Mouse (Mus musculus) heart, postnatal 4 days (tissue): ENCODE measurements around the gene Togaram2. TPM values are rescaled to one million over a fixed set of nuclear protein-coding genes. Genes with fewer than 3 reads are reported as not detected.
"Not testable (repeated sequence)": the region's sequence is repeated elsewhere in the genome, so short reads cannot be mapped to it uniquely, and the experiment has no call there.

Source experiments
- DNase-seq: peaks from one replicate; pipeline ENCODE4 v3.0.0; 2021
- total RNA-seq, 2 experiments: library from RNA; stranded (reverse); gene quantifications; 2 replicates each; pipeline ENCODE4 v1.2.3; 2021

The Togaram2 gene
- total RNA-seq, 2 experiments from 2014 or later = 2.0 to 2.6 TPM

DNA sequence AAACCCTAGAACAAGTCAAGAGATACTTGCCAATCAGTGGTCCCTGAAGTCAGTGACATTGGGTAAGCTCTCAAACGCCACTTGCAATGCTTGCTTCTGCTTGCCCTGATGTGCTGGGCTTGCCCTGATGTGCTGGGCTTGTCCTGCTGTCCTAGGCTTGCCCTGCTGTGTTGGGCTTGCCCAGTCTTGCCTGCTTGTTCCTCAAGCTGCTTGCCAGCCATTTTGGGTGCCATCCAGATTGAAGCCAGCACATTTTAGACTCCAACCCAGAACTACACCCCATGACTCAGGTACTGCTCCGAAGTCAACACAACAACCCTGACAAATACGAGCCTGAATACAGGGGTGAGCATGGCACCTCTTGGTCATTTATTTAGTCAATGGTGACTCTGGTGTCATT is 69.1 kb downstream of the Togaram2 start:
- no peak for DNase-seq

DNA sequence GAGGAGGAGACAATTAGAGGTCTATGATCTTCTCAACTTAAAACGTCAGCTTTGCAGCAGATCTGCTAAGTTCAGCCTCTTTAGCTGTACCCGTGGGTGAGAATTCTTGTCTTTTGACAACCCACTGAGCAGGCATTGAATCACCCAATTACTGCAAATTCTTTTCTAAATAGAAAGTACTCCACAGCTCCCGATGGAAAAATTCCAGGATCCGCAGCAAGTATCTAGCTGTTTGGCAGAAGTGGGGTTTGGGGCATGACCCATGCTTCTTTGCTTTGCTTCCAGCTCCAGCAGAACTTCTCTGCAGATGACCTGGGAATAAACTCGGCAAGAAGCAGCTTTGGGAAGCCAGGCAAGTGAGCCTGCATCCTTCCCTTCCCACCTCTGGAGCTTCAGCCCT is 69.9 kb downstream of the Togaram2 start:
- DNase-seq = no peak

DNA sequence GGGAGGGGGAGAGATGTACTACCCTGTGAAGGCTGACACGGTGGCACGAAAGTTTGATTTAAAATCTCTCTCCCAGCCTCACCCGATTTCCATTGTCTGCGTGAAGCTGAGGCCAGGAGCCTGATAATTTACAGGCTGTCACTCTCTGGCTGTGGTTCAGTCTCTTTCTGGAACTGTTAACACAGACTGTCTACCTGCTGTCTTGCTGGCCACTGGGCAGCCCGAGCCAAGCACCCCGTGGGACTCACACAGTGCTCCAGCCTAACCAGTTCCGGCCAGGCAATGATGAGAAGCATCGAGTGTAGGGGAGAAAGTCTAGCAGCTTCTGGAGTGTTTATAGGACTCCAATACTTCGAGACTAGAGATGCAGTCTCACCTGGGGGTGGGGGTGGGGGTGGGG is 73.1 kb downstream of the Togaram2 start:
- no peak for DNase-seq

DNA sequence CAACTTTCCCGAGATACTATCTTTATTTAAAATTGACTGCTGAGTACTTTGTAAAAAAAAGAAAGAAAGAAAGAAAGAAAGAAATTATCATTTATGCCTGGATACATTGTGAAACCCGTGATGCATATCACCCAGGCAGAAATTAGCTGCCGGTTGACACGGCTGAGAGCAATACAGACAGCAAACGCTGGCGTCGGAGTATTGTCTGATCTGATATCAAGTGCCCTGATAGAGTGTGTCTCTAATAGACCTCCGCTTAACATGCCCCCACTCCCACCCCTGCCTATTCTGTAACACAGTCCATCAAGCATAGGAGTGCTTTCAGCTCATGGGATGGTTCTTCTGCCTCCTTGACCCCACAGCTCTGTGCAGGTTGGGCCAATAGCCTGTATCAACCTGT is 74.5 kb downstream of the Togaram2 start:
- no peak for DNase-seq

DNA sequence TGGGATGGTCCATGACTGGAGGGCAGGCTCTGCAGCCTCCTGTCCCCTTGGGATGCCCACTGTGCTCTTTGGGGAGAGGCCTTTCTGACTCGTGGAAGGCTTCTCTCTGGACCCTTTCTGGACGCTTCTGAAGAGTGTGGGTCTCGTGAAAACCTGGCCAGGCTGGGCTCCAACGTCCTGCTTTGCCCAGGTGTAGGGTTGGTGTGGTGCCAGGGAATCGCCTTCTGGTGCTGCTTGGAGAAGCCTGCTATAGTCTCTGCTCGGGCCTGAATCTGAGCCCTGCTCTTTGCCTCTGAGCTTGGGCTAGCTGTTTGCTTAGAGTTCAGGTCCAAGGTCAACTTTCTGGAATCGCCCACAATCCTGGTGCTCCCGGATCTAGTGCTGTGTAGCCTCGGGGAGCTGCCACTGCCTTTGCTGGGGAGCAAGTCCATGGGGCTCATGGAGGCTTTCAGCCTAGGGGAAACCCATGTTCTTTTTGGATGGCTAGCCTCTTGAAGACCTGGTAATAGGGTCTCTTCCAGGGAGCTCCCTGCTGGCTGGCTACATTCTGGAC is 76.6 kb downstream of the Togaram2 start:
- DNase-seq = no peak

DNA sequence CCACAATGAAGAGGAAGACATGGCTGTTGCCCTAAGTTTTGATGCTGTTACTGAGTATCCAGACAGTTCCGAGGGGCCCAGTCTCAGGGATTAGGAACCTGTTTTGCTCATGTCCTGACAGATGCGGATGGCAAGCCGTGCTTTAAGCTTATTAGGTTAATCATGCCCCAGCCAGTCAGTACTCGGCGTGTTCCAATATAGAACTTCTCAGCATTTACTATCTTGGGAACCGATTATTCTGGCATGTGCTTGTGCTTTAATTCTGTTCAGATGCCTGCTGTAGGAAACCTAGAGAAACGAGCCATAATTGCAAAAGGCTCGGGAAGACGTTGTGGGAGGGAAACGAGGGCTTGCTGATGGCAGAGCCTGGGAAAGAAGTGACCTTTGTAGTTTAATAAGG is 79.8 kb downstream of the Togaram2 start, which contains the start of gene Pcare:
Gene Pcare (minus strand): TSS at position 64 of the 400 bp plus-strand sequence.
- DNase-seq = no peak

DNA sequence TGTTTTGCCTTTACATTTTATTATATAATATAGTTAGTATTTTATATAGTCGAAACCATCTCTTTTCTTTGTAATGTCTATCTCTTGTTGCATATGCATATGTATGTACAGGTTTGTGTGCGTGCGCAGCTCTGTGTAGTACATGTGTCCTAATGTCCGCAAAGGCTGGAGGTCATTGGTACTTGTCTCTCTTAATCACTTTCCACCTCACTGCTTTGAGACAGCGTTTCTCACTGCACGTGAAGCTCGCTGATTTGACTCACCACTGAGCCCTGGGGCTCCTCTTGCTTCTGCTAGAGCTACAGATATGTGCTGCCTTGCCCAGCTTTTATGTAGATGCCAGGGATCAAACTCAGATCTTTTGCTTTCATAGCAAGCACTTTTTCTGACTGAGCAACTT is 87.5 kb downstream of the Togaram2 start:
- no peak for DNase-seq

DNA sequence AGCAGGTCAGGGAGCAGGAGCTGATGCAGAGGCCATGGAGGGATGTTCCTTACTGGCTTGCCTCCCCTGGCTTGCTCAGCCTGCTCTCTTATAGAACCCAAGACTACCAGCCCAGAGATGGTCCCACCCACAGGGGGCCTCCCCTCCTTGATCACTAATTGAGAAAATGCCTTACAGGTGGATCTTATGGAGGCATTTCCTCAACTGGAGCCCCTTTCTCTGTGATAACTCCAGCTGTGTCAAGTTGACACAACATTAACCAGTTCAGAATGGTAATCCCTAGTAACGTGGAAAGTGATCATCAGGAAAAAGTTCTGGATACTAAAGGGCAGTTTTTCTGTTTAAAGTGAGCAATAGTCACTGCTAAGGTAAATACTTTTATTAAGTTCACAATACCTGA is 95.1 kb downstream of the Togaram2 start, which contains the start of gene Clip4:
Gene Clip4 (plus strand): TSS at position 301 of the 400 bp plus-strand sequence.
- DNase-seq = not testable (repeated sequence)

DNA sequence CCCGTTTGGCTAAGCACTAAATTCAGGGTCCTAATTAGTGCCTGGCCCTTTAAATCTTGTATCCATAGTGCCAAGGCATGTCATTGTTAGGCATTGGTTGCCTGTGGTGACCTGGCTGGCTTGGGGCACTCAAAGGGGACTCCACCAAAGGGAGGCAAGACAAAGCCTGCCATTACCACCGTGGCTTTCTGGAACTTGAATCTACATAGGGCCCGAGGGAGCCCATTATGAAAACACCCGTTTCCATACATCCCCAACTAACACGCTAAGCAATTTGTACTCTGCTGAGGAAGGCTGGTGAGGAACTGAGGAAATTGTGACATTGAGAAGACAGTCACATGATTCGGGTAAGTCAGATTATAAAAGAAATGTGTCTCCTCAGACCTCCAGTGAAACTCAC is 96.5 kb downstream of the Togaram2 start:
- no peak for DNase-seq

DNA sequence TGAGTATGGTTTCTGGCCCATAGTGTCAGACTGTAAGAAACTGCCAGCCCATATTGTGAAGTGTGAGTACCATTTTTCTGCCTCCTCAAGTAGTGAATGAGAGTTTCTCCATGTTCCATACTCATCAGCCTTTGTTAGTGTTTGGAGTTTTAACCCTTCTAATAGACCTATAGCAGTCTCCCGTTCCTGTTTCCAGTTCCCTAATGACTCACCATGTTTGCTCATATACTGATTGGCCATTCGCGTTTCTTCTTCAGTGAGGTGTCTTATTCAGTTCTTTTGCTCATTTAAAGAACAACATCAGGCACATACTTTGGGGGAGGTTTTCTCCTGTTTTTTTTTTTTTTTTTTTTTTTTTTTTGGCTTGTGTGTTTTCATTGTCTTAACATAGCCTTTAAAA is 97.6 kb downstream of the Togaram2 start:
- DNase-seq = no peak

DNA sequence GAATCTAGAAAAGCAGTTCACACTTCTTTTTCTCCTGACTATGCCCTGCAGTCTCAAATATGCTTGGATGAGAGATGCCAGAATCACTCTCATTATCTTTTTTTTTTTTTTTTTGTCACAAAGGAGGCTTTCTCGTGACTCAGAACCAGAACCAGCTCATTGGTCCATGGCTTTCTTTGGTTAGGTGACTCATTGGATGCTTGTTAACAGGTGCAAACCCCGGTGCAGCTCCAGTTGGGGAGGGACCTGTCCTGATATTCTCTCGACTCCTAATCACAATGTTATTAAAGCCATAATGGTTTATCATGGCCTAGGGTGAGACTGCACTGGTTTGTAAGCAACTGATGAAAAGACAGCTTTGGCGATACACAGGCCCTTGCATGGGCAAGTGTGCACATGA is 101.1 kb downstream of the Togaram2 start:
- DNase-seq = no peak

DNA sequence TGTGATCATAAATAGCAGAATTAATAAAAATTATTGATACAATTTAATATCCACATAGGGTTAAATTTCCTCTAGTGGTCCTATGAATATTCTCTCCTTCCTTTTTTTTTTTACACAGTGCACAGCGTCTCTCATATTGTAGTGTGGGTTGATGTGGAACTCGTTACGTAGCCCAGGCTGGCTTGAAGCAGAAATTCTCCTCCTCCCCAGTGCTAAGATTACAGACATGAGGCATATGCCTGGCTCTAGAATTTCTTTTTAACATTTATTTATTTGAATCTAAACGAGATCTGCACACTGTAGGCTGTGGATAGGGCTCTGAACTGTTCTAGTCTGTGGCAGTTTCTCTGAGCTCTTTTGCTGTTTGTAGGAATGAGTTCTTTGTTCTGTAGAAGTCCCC is 102.2 kb downstream of the Togaram2 start:
- DNase-seq = no peak

DNA sequence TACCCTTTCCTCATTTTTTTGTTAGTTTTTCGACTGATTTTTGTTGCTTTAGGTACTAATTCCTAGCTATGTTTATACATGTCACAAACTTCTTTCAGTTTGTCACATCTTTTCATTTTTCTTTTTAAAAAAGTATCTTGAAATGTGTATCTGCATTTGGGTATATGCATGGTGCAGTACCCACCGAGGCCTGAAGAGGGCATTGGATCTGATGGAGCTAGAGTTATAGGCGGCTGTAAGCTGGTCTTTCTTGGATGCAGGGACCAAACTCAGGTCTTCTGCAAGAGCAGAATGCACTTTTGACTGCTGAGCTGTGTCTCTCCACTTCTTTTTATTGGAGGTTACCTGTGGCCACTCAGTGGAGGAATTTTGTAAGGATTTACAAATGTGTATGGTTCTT is 105.6 kb downstream of the Togaram2 start:
- no peak for DNase-seq

Other genes with a start within 250 kb of the Togaram2 start
- gene Gm4707, start 213.3 kb upstream of the Togaram2 start, total RNA-seq = 1 to 10 TPM; 1.2 to 2.9 TPM
- 10 to 100 TPM; 33.8 to 36.2 TPM for gene Smchd1, start 197.9 kb upstream of the Togaram2 start, total RNA-seq
- gene Ndc80, start 146.4 kb upstream of the Togaram2 start, total RNA-seq = 10 to 100 TPM; 21.3 to 25.3 TPM
- under 1 TPM; 0.24 to 0.32 TPM for gene Spdya, start 121.2 kb upstream of the Togaram2 start, total RNA-seq
- gene Wdr43, start 57.4 kb upstream of the Togaram2 start, total RNA-seq = 10 to 100 TPM; 29.5 to 33.9 TPM
- gene Pcare, start 79.6 kb downstream of the Togaram2 start, total RNA-seq = 1 to 10 TPM; 1.4 to 1.6 TPM
- gene Clip4, start 95.2 kb downstream of the Togaram2 start, total RNA-seq = 100 to 1,000 TPM; 173 TPM